Mouse (Mus musculus) embryonic stem cell, embryonic (primary cell): Measurements from ENCODE around the gene Cmss1.

Source experiments
- CTCF ChIA-PET, 4 experiments: fragments of 300-600 bp in 2 of 4; fragments of 350-600 bp in 2 of 4; sonication (Branson Sonifier 250); formaldehyde crosslinking; loops; one replicate each; lab custom pipeline; 2022; ENCODE audit warnings: inconsistent platforms in 2 of 4; lab: Charles Lee
- POLR2A ChIA-PET, 4 experiments: fragments of 300-600 bp in 2 of 4; fragments of 350-600 bp in 2 of 4; sonication (Branson Sonifier 250); formaldehyde crosslinking; loops; one replicate each; lab custom pipeline; 2022; ENCODE audit warnings: antibody characterized with exemption in 4 of 4, inconsistent platforms in 1 of 4; lab: Charles Lee

Cmss1 gene

DNA sequence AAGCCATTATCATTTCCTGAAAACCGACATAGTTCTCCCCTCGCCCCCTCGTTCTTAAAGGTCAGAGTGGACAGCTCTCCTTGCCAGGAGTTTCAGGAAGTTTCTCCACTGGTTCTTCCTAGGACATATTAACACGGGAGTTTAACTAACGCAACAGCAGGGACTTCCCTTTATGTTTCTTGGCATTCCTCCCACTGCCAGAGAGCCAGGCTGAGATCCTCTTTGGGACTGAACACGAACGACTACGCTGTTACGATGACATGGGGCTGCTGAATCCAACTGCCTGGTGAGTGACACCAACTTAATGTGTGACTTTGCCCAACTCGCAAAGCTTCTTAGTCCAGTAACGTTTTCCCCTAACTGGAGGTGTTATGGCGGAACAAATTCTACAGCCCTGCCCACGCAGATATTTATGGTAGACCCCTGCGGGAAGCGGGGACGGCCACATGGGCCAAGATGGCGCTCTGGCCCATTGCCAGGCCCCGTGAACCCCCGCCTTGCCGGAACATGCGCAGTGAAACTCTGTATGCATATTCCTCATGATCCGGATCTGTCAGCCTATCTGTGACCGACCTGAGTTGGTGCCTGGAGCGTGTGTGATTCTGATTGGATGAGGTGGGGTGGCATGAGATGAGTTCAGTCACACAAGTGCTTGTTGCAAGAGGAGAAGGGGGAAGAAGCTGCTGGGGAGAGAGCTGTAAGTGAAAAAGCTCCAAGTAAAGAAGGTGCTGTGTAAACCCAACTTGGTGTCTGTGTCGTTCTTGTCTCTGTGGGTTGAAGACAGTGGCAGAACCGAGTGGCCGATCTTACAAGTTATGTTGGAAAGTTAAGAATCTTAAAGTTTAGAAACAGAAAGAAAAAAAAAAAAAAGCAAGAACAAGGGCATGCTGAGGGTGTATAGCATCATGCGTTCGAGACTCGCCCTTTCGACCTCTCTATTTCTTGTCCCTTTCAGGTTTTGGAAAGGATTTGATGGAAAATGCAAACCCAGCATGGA lies 326.1 kb downstream of the Cmss1 start:
- CTCF ChIA-PET, result interaction anchor here in 1 of 4 experiments (0.7 to 1.7 kb wide), 2 partner anchors 36 to 330 kb away, joined by 3 to 5 read pairs; no protein-coding TSS in a partner anchor
- POLR2A ChIA-PET, result interaction anchor here in 3 of 4 experiments (0.6 to 2.0 kb wide), 22 partner anchors 11 to 374 kb away, joined by 3 to 10 read pairs (median 3); partner anchors contain the start of gene Tbc1d23 (in 3 of the 3)

DNA sequence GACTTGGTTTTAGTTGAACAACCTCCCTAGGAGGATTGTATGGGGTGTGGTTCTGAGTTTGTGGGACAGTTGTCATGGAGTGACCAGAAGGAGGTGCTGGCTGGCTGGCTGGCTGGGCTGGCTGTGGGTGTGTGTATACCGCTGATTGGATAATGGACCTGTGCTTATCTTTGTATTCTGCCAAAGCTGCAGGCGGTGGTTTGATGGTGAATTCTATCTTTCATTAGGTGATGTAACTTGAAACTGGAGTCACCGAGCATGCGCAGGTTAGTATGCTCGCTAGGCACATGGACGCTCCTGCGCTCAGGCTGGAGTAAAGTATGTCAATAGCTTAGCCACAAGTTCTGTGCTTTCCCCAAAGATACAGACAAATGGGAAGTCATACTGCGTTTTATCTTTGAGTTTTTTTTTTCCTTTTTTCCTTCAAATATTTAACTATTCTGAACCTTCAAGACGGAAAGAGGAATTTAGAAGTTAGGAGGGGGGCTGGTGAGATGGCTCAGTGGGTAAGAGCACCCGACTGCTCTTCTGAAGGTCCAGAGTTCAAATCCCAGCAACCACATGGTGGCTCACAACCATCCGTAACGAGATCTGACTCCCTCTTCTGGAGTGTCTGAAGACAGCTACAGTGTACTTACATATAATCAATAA lies 327.6 kb downstream of the Cmss1 start:
- POLR2A ChIA-PET, result interaction anchor here in 3 of 4 experiments (0.6 to 2.0 kb wide), 6 partner anchors 17 to 115 kb away, joined by 3 to 10 read pairs (median 3); partner anchors contain the start of gene Tbc1d23 (in 3 of the 3)
- CTCF ChIA-PET, result interaction anchor here in 1 of 4 experiments (0.7 kb wide), 1 partner anchor 36 kb away, joined by 4 read pairs; no protein-coding TSS in a partner anchor

DNA sequence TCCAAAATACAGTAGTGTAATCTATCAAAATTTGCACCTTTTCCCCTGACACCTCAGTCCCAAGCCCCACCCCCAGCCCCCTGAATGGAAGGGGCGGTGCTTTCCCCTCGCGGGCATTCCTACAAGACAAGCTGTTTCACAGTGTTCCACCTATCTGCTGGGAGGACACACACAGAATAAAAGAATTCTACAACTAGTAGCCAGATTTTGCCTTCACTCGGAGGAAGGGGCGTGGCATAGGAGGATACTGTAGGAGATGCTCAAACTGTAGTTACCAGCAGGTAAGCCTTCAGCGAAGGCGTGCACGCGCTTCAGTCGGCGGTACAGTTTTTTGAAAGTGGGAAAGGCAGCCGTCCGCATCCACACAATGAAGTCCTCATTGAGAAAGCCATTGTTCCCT lies 336.9 kb downstream of the Cmss1 start:
- ChIA-PET CTCF (no interaction called here), POLR2A (no interaction called here)

DNA sequence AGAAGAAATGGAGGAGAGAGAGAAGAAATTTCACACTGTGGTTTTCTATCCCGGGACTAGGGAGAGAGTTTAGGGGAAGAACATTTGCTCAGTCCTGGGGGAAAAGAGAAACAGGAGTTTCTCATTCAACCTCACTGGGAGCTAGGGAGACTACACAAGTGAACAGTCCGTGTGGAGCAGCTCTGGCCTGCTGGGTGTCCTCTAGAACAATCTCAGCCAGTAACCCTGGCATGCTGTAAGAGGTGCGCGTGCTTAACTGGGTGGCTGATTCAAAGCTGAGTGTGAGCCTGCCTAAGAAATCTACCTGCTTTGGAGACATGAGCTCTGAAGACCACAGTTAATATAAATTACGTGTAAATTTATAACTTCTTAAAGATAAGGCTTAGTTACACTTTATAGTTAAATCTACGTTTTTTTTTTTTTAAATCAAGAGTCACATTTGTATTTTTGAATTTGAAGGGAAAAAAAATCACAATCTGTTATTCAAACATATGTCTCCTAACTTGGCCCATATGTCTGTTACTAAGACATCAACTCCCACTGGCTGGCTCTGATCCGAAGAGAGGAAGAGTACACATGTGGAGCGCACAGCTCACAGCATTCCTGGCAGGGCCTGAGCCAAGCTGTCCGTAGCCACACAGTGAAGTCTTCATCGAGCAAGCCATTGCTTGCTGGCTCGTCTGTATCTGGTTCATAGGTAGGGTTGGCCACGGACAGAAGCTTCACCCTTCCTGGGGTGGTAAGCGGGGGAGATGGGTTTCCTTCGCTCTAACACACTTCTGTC lies 338.4 kb downstream of the Cmss1 start:
- ChIA-PET CTCF (no interaction called here), POLR2A (interaction anchor here in 1 of 4 experiments (0.7 kb wide), 2 partner anchors 73 to 147 kb away, joined by 3 read pairs; partner anchors contain the start of gene Tomm70a)

DNA sequence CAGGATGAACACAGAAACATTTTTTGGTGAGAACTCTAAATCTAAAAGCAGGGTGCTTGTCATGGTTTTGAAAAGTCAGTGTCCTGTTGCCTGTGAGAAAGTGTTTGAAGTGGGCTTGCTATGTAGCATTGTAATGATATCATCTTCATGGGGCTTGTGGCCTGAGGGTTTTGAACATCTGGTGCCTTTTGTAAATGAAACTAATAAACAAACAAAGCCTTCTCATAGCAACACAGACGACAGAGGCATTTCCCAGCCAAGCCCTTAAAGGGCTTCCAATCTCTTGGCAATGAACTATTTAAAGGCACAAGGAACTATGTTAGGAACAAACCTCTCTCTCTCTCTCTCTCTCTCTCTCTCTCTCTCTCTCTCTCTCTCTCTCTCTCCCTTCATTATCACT lies 339.6 kb downstream of the Cmss1 start:
- CTCF ChIA-PET, result no interaction called here
- POLR2A ChIA-PET, result no interaction called here

DNA sequence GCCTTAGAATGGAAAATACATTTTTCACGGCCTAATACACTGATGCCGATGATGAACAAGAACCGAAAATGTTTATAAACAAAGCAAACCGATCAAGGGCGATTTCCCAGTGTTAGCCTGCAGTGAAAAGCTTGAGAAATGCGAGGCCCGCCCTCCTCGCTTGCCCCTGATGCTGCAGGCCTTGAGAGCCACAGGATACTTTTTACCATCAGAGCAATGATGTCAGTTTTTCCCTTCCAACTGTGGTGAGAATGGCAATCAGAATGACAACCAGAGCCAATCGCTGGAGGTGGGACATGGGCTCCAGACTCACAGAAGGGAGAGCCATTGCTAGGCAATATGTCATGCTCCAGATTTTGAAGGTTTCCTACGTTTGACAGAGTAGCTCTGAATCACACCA lies 346.5 kb downstream of the Cmss1 start:
- CTCF ChIA-PET, result interaction anchor here in 1 of 4 experiments (1.5 kb wide), 1 partner anchor 16 kb away, joined by 3 read pairs; no protein-coding TSS in a partner anchor

DNA sequence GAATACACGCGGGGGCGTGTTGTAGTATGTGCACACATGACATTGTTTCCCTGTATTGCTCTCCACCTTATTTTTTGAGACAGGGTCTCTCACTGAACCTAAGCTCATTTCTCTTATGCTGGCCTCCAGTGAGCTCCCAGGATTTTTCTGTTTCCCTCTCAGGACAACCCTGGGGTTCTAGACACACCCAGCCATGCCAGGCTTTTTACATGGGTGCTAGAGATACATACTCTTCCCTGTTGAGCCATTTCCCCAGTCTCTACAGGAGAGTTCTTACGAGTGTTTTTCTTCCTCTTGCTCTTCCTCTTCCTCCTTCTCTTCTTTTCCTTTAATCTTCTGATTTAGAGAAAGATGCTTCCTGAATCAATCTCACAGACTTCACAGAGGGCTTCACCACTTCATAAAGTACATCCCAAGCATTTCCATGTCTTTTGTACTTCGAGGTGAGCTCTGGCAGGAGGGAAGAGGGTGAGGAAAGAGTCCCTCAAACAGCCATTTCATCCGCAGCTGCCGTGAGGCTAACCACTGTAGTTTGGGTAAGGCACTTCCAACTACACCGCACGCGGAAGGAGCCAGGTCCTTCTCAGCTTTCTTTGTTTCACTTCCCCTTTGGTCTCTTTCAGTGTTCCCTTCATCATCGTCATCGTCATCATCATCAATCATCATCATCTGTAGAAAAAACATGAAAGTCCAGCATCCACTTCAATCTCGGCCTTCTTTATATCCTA lies 347.1 kb downstream of the Cmss1 start:
- POLR2A ChIA-PET, result interaction anchor here in 2 of 4 experiments (0.6 to 1.2 kb wide), 4 partner anchors 15 to 98 kb away, joined by 3 read pairs; partner anchors contain the start of gene Tbc1d23 (in 1 of the 2)
- CTCF ChIA-PET, result interaction anchor here in 2 of 4 experiments (0.7 to 1.5 kb wide), 2 partner anchors 15 to 16 kb away, joined by 3 read pairs; no protein-coding TSS in a partner anchor

More for the DNA sequence above, 346.5 kb downstream of the Cmss1 start:
- POLR2A ChIA-PET, result interaction anchor here in 2 of 4 experiments (1.2 to 2.1 kb wide), 2 partner anchors 8 to 29 kb away, joined by 3 to 5 read pairs; partner anchors contain the start of gene Tbc1d23 (in 1 of the 2)
